Mouse (Mus musculus): ENCODE results near the gene Sord.

DNA sequence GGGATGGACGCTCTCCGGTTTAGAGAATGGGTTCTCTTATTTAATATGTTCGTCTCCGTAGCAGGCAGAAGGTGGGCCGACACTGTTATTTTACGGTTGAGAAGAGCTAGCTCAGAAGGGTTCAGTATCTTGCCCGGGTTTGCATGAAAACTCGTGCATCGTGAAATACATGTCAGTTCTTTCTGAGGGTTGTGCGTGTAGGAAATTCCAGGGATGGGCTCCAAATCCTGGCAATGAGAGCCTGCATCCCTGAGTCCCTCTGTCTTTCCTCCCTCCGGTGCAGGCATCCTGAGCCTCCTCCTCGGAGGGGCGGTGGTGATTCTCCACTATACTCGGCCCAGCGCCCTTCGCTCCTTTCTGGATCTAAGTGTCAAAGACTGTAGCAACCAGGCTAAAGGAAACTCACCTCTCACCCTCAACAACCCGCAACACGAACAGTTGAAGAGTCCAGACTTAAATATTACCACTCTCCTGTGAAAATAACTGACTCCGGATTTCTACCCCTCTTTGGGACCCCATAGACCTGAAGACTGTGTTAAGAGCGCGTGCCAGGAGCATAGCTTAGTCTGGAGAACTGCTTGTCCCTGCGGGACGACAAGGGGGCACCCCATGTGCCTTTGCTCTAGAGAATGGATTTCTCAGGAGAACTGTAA, 67.5 kb downstream of the Sord start:
- TF ChIP-seq CTCF (IDR thresholded peaks at IDR 0.05; ENCODE audit: extremely low read depth, insufficient read length, insufficient replicate concordance, low read depth, low read length) (no peak), POLR2A (IDR thresholded peaks at IDR 0.05; ENCODE audit: low read depth, low read length) (no peak)

All from small intestine, adult 2 months (tissue).